Mouse (Mus musculus) hindbrain, embryonic 14.5 days (tissue): ENCODE results near the gene Cyp2c23. TPM values are rescaled to one million over a fixed set of nuclear protein-coding genes. Genes with fewer than 3 reads are reported as not detected.

Experiments
- polyA plus RNA-seq: library from polyadenylated mRNA; unstranded; fragments of >200 nt; fragmentation: Nextera tagmentation; extraction: Ambion mirVana; gene quantifications from 2 replicates; pipeline ENCODE4 v1.2.1, GENCODE M21; 2014

Gene Cyp2c23
- polyA plus RNA-seq, 1 experiment from 2014 or later = not detected

Other genes with a start within 250 kb of the Cyp2c23 start
- gene Abcc2, start 247.0 kb downstream of the Cyp2c23 start, polyA plus RNA-seq = 0.03 and 0.07 TPM in 2 replicates
- 8.7 and 8.9 TPM in 2 replicates for gene Dnmbp, start 89.0 kb downstream of the Cyp2c23 start, polyA plus RNA-seq
- gene Cpn1, start 42.7 kb downstream of the Cyp2c23 start, polyA plus RNA-seq = 0.20 and 0.26 TPM in 2 replicates
- 17.1 and 17.8 TPM in 2 replicates for gene Erlin1, start 40.6 kb upstream of the Cyp2c23 start, polyA plus RNA-seq
- gene Chuk, start 78.3 kb upstream of the Cyp2c23 start, polyA plus RNA-seq = 48.3 and 52.5 TPM in 2 replicates
- 29.7 and 36.6 TPM in 2 replicates for gene Cwf19l1, start 106.7 kb upstream of the Cyp2c23 start, polyA plus RNA-seq
- 164 and 173 TPM in 2 replicates for gene Bloc1s2, start 117.2 kb upstream of the Cyp2c23 start, polyA plus RNA-seq
- 0.43 and 0.51 TPM in 2 replicates for gene Pkd2l1, start 163.2 kb upstream of the Cyp2c23 start, polyA plus RNA-seq
- gene Scd3, start 174.1 kb upstream of the Cyp2c23 start, polyA plus RNA-seq = 4.2 and 5.4 TPM in 2 replicates